Mouse (Mus musculus) fat pad, adult 2 months (tissue): ENCODE measurements around the gene Gcm1.
"Not testable (repeated sequence)": the region's sequence is repeated elsewhere in the genome, so short reads cannot be mapped to it uniquely, and the experiment has no call there.

Experiments
- DNase-seq: peaks from one replicate; pipeline ENCODE4 v3.0.0-alpha.2; 2011; ENCODE audit warnings: low read depth, low spot score; ENCODE audit errors: extremely low read depth

Gene Gcm1

DNA sequence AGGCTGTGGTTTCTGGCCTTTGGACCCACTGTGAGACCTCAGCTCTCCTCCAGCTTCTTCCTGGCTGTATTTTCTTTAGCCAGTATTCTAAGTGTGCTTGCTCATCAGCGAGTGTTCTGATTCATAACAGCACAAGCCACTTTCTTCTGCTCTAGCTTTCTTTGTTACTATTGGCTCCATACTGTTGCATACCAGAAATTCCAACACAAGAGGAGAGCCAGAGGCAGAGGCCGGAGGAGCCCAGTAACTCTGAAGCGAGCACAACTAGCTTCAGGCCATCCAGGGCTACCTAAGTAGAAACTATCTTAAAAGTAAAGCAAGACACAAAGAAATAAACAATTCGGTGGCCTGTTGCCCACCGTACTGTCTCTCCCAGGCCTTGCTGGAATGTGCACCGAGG is 6.6 kb upstream of the Gcm1 start:
- DNase-seq, result no peak

DNA sequence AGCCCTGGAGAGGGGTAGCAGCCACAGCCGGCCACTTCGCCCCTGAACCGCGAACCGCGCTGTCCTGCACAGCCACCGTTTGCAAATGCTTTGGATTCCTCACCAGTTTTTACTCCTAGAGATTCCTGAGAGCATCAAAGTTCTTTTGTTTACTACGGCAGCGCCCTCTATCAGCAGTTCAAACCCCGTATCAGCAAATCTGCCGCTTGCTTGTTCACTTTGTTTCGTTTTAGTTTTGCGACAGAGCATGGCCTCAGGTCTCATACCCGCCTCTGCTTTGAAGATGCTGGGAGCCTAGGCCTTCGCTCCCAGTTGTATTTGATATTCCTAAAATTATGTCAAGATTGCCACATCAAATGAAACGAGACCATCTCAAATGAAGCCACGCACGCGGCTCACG is 5.0 kb upstream of the Gcm1 start:
- no peak for DNase-seq

- DNase-seq, result no peak
Observed at GRCm38 (mm10) chr9:78050452-78050970, 1.2 kb upstream of the Gcm1 start.

DNA sequence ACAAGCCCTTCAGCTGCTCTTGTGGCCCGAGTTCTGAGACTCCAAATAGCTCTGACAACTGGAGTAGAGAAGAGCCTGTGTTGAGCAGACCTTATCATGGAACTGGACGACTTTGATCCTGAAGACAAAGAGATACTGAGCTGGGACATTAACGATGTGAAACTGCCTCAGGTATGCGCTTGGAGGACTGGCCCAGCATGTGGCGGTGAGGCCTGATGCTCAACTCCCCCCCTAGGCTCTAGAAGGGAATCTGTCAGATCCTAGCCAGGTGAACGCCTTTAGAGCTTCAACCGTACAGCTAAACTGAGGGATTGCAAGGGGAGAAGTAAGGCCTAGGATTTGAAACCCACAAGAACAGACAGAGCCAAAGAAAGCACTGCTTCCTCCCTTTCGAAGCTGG is 2.1 kb downstream of the Gcm1 start:
- no peak for DNase-seq

GRCm38 (mm10) chr9:78054298-78054697 is 2.6 kb downstream of the Gcm1 start:
- no peak for DNase-seq

- no peak for DNase-seq
Observed at GRCm38 (mm10) chr9:78059525-78060120, 7.9 kb downstream of the Gcm1 start.

DNA sequence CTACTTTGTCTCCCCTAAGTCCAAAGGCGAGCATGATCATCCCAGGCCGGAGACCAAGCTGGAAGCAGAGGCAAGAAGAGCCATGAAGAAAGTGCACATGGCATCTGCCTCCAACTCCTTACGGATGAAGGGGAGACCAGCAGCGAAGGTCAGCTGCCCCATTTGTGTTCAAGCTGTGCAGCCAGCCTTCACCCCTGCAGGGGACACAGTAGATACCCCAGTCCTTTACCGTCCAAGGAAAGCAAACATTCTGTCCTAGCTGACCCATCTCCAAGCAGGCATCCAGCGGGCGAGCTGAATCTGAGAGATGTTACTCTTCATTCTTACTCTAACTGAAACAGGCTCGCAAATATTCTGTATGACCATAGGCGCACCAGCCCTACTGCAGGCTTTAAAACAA is 10.7 kb downstream of the Gcm1 start:
- no peak for DNase-seq

DNA sequence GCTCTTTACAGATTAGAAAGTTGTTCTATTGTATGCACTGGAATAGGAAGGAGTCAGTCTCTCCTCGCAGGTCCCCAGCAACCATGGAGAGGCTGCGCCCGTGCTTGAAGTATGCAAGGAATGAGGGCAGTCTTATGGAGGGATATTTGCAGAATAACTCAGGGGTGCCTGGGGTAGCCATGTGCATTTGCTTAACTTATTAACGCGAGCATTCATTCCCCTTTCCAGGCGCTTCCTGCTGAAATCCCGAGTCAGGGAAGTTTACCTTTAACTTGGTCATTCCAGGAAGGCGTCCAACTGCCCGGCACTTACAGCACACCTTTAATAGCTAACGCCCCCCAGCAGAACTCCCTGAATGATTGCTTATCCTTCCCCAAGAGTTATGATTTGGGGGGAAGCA is 12.4 kb downstream of the Gcm1 start:
- no peak for DNase-seq

GRCm38 (mm10) chr9:78070496-78070895 is 18.8 kb downstream of the Gcm1 start:
- DNase-seq, result no peak

- no peak for DNase-seq
Observed at GRCm38 (mm10) chr9:78071626-78072025, 19.9 kb downstream of the Gcm1 start.

DNA sequence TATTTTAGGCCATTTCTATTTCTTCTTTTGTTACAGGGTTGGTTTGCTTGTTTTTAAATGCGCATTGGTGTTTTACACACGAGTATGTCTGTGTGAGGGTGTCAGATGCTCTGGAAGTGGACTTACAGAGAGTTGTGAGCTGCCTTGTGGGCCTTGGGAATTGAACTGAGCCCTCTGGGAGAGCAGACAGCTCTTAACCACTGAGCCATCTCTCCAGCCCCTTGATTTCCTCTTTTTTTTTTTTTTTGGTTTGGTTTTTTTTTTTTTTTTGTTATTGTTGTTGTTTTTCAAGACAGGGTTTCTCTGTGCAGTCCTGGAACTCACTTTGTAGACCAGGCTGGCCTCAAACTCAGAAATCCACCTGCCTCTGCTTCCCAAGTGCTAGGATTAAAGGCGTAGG is 21.6 kb downstream of the Gcm1 start:
- DNase-seq, result not testable (repeated sequence)

DNA sequence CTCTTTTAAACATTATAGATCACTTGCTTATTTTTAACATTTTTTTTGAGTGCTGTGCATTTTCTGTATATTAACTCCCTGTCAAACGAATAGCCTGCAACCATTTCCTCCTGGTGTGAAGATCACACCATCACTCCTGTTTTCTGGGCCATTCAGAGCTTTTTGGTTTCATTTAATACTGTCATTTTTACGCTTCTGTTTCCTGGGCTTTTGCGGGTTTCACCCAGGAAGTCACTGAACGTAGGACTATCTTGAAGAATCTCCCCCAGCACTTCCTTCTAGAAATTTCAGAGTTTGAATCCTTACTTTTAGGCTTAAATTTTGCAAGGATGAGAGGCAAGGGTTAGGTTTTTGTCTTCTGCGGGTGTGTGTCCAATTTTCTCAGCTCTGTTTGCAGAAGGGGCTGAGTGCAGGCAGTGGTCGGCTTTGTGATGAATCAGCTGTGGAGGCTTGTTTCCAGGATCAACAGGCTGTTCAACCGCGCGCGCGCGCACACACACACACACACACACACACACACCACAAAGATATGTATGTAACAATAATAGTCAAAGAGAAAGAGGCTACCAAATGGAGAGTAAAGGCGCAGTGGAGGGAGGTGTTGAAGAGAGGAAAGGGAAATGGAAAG is 22.1 kb downstream of the Gcm1 start:
- DNase-seq, result no peak

DNA sequence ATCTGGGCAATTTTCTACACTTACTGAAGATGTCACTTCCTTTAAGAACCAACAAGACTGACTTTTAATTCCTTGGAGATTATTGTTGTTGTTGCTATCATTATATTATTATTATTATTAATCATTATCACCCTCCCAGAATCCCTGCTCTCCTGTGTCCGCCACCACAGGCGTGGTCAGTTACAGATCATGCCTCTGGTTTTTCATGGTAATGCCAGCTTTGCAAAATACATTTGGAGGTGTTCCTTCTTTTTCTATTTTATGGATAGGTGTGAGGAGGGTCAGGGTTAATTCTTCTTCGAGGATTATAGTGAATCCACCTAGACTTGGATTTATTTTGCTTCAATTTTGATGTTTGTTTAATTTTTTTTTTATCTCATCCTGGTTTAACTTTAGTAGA is 23.5 kb downstream of the Gcm1 start:
- DNase-seq, result no peak

- no peak for DNase-seq
Observed at GRCm38 (mm10) chr9:78078240-78078639, 26.5 kb downstream of the Gcm1 start.

GRCm38 (mm10) chr9:78081835-78082234 is 30.1 kb downstream of the Gcm1 start:
- no peak for DNase-seq

DNA sequence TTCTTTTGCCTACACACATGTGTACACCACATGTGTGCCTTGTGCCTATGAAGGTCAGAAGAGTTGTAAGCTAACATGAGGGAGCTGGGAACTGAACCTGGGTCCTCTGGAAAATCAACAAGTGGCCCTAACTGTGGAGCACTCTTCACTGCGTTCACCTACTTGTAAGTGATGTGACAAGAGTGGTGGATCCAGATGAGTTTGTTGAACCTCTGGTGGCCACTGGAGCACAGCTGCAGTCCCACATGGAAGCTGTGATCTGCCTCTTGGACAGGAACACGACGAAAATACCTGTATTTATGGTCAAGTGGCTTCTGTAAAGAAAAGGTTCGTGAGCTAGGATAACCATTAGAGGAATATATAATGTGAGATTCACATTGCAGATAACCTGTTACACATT is 32.6 kb downstream of the Gcm1 start:
- DNase-seq, result no peak

GRCm38 (mm10) chr9:78085722-78086287 is 34.1 kb downstream of the Gcm1 start:
- DNase-seq, result no peak

GRCm38 (mm10) chr9:78087751-78088150 is 36.0 kb downstream of the Gcm1 start:
- no peak for DNase-seq

GRCm38 (mm10) chr9:78088521-78088920 is 36.8 kb downstream of the Gcm1 start:
- no peak for DNase-seq

DNA sequence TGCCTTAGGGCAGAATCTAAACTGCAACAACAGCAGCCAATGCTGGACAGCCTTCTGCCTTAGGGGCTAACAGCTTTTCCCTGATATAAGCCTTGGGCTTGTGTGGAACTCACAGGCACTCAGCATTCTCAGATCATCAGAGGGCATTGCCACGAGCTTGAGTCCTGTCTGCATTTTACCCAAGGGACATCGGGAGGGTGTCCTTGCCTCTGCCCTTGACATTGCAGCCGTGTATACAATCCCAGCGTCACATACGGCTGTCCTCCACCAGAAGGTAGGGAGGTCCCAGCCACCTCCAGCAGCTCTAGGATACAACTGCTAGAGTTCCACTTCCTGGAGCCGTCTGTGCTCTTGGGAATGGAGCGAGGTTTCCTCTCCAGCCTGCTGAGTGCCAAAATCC is 37.2 kb downstream of the Gcm1 start:
- DNase-seq, result no peak

DNA sequence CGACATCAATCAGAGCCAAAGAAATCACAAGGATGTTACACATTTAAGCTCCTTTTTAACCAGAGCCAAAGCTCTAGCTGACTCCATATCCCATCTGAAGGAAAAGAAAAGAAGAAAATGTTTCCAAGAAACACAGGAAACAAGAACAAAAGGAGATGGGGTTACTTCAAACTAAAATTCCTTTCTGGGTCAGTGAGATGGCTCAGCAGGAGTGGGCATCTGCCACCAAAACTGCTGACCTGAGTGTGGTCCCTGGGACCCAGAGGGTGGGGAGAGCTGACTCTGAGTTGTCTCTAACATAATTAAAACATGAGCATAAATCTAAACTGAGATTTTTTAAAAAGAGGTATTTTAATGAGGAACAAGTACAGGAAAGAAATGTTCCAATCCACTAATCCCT is 38.2 kb downstream of the Gcm1 start:
- DNase-seq, result no peak

- DNase-seq, result no peak
Observed at GRCm38 (mm10) chr9:78090596-78090995, 38.9 kb downstream of the Gcm1 start.

- no peak for DNase-seq
Observed at GRCm38 (mm10) chr9:78095686-78096085, 44.0 kb downstream of the Gcm1 start.
